Mouse (Mus musculus) midbrain, embryonic 12.5 days (tissue): ENCODE data around the gene Hdac9. TPM values are rescaled to one million over a fixed set of nuclear protein-coding genes. Genes with fewer than 3 reads are reported as not detected.
A peak's percentile ranks its signal among the peaks of the same experiment; 100 is the strongest.

Experiments
- ATAC-seq: fragments of 200-750 bp; cut with Nextera tagmentation; 2 replicates; pipeline ENCODE4 v1.8.0; 2017; ENCODE audit warnings: low read depth, moderate TSS enrichment, moderate library complexity; ENCODE audit not compliant: low FRiP score
- H3K27ac ChIP-seq: fragments of 300-500 bp; sonication (generic); replicated peaks from 2 replicates; pipeline ENCODE4 v1.5.1; 2016; ENCODE audit warnings: mild to moderate bottlenecking
- H3K27me3 ChIP-seq: fragments of 300-500 bp; sonication (generic); 2 replicates; pipeline ENCODE4 v1.6.1; 2016; ENCODE audit warnings: mild to moderate bottlenecking
- H3K36me3 ChIP-seq: fragments of 300-500 bp; sonication (generic); 2 replicates; pipeline ENCODE4 v1.6.1; 2016
- H3K4me1 ChIP-seq: fragments of 300-500 bp; sonication (generic); 2 replicates; pipeline ENCODE4 v1.6.1; 2016
- H3K4me2 ChIP-seq: fragments of 300-500 bp; sonication (generic); replicated peaks from 2 replicates; pipeline ENCODE4 v1.6.1; 2016; ENCODE audit warnings: mild to moderate bottlenecking, moderate library complexity
- H3K4me3 ChIP-seq: fragments of 300-500 bp; sonication (generic); 2 replicates; pipeline ENCODE4 v1.5.1; 2016; ENCODE audit warnings: mild to moderate bottlenecking
- H3K9ac ChIP-seq: fragments of 300-500 bp; sonication (generic); replicated peaks from 2 replicates; pipeline ENCODE4 v1.6.1; 2016; ENCODE audit warnings: mild to moderate bottlenecking, moderate library complexity
- H3K9me3 ChIP-seq: fragments of 300-500 bp; sonication (generic); 2 replicates; pipeline ENCODE4 v1.6.1; 2016; ENCODE audit warnings: mild to moderate bottlenecking
- WGBS: fragments of 180-500 bp; shearing (Covaris S2); methylation state at CpG from one replicate; pipeline ENCODE4 v1.1.7; 2016; 5-methylcytosine and 5-hydroxymethylcytosine counted together
- polyA plus RNA-seq: library from polyadenylated mRNA; unstranded; fragments of >200 nt; fragmentation: Nextera tagmentation; extraction: Ambion mirVana; gene quantifications from 2 replicates; pipeline ENCODE4 v1.2.1, GENCODE M21; 2016

Hdac9 gene
- 13.1 and 14.4 TPM in 2 replicates for polyA plus RNA-seq

GRCm38 (mm10) chr12:34916995-34917394 lies at the start of gene Hdac9:
Gene Hdac9 (minus strand): TSS chr12:34917095.
- Histone ChIP-seq H3K27ac (no peak within 1 kb of the TSS), H3K9me3 (no peaks in the 10 kb centered on the region), H3K4me3 (no peak within 1 kb of the TSS), H3K4me2 (no peak within 1 kb of the TSS), H3K36me3 (no peaks in the 10 kb centered on the region), H3K9ac (no peak within 1 kb of the TSS), H3K4me1 (no peaks in the 10 kb centered on the region), H3K27me3 (no peaks in the 10 kb centered on the region)
- 13% methylated on average over 1 of the region's 1 CpGs for WGBS
- no peak for ATAC-seq

- no peaks in the 10 kb centered on the region for H3K9me3 ChIP-seq
- H3K27ac ChIP-seq: no peak overlapping the region
- H3K4me3 ChIP-seq: no peak overlapping the region
- H3K27me3 ChIP-seq: no peaks in the 10 kb centered on the region
- no peaks in the 10 kb centered on the region for H3K36me3 ChIP-seq
- no peak overlapping the region for H3K4me2 ChIP-seq
- 87% methylated on average over 6 of the region's 6 CpGs for WGBS
- H3K4me1 ChIP-seq: no peaks in the 10 kb centered on the region
- no peak overlapping the region for H3K9ac ChIP-seq
- ATAC-seq: no peak
Measured at GRCm38 (mm10) chr12:34949066-34949706, 32.3 kb upstream of the Hdac9 start.

GRCm38 (mm10) chr12:34937918-34938317 lies 21.0 kb upstream of the Hdac9 start:
- peaks cover 5% of the 10 kb centered on the region; the same call in 1 of the 2 replicates for H3K9me3 ChIP-seq
- no peak overlapping the region for H3K9ac ChIP-seq
- no peak overlapping the region for H3K4me2 ChIP-seq
- no peak overlapping the region for H3K4me3 ChIP-seq
- 100% methylated on average over 1 of the region's 1 CpGs for WGBS
- H3K27ac ChIP-seq: no peak overlapping the region
- H3K4me1 ChIP-seq: no peaks in the 10 kb centered on the region
- ATAC-seq: no peak
- H3K27me3 ChIP-seq: no peaks in the 10 kb centered on the region
- H3K36me3 ChIP-seq: no peaks in the 10 kb centered on the region

GRCm38 (mm10) chr12:34908008-34908407 lies 8.9 kb downstream of the Hdac9 start:
- 79% methylated on average over 2 of the region's 2 CpGs for WGBS
- ATAC-seq: no peak
- Histone ChIP-seq H3K27me3 (peaks cover 21% of the 10 kb centered on the region), H3K36me3 (no peaks in the 10 kb centered on the region), H3K4me1 (peaks cover 5% of the 10 kb centered on the region; the same call in 1 of the 2 replicates), H3K4me3 (no peak overlapping the region), H3K4me2 (no peak overlapping the region), H3K9ac (no peak overlapping the region), H3K9me3 (no peaks in the 10 kb centered on the region), H3K27ac (no peak overlapping the region)

- Histone ChIP-seq H3K27ac (0 out of 2 replicates have a peak overlapping the region, but pooled peaks have one; percentile 6), H3K9me3 (no peaks in the 10 kb centered on the region), H3K36me3 (no peaks in the 10 kb centered on the region), H3K4me3 (peak overlapping the region; percentile 76), H3K4me1 (peaks cover 5% of the 10 kb centered on the region; the same call in 1 of the 2 replicates), H3K27me3 (peaks cover 21% of the 10 kb centered on the region), H3K4me2 (peak overlapping the region; percentile 92), H3K9ac (peak overlapping the region; percentile 64)
- peak; percentile 66 for ATAC-seq
- WGBS: 3% methylated on average over 10 of the region's 10 CpGs
Measured at GRCm38 (mm10) chr12:34907506-34907850, 9.4 kb downstream of the Hdac9 start.

GRCm38 (mm10) chr12:34906704-34907505 lies 10.0 kb downstream of the Hdac9 start:
- peak overlapping the region; percentile 76 for H3K4me3 ChIP-seq
- peaks cover 5% of the 10 kb centered on the region; the same call in 1 of the 2 replicates for H3K4me1 ChIP-seq
- ATAC-seq: peak; percentile 93
- peak overlapping the region; percentile 64 for H3K9ac ChIP-seq
- peaks cover 21% of the 10 kb centered on the region for H3K27me3 ChIP-seq
- 0 out of 2 replicates have a peak overlapping the region, but pooled peaks have one; percentile 6 for H3K27ac ChIP-seq
- H3K9me3 ChIP-seq: no peaks in the 10 kb centered on the region
- H3K36me3 ChIP-seq: no peaks in the 10 kb centered on the region
- peak overlapping the region; percentile 92 for H3K4me2 ChIP-seq
- WGBS: under 1% methylated on average over 69 of the region's 107 CpGs

GRCm38 (mm10) chr12:34906376-34906703 lies 10.6 kb downstream of the Hdac9 start:
- Histone ChIP-seq H3K4me1 (peaks cover 5% of the 10 kb centered on the region; the same call in 1 of the 2 replicates), H3K9ac (peak overlapping the region; percentile 64), H3K9me3 (no peaks in the 10 kb centered on the region), H3K4me2 (peak overlapping the region; percentile 92), H3K36me3 (no peaks in the 10 kb centered on the region), H3K27ac (no peak overlapping the region), H3K27me3 (peaks cover 21% of the 10 kb centered on the region), H3K4me3 (peak overlapping the region; percentile 76)
- 0% methylated on average over 10 of the region's 10 CpGs for WGBS
- ATAC-seq: no peak; the same call in 1 of the 2 replicates

- H3K4me2 ChIP-seq: no peak overlapping the region
- no peak overlapping the region for H3K27ac ChIP-seq
- WGBS: 39% methylated on average over 8 of the region's 8 CpGs
- H3K27me3 ChIP-seq: peaks cover 10% of the 10 kb centered on the region; the same call in 1 of the 2 replicates
- H3K4me3 ChIP-seq: no peak overlapping the region
- no peaks in the 10 kb centered on the region for H3K9me3 ChIP-seq
- peaks cover 6% of the 10 kb centered on the region; the same call in 1 of the 2 replicates for H3K4me1 ChIP-seq
- no peak for ATAC-seq
- H3K9ac ChIP-seq: no peak overlapping the region
- no peaks in the 10 kb centered on the region for H3K36me3 ChIP-seq
Measured at GRCm38 (mm10) chr12:34900241-34900640, 16.7 kb downstream of the Hdac9 start.

GRCm38 (mm10) chr12:34894867-34895266 lies 22.0 kb downstream of the Hdac9 start:
- Histone ChIP-seq H3K27ac (no peak overlapping the region), H3K4me3 (no peak overlapping the region), H3K9me3 (no peaks in the 10 kb centered on the region), H3K4me2 (no peak overlapping the region), H3K36me3 (no peaks in the 10 kb centered on the region), H3K27me3 (0 out of 2 replicates have a peak, but pooled peaks cover 4% of the 10 kb centered on the region), H3K9ac (no peak overlapping the region), H3K4me1 (peaks cover 2% of the 10 kb centered on the region; the same call in 1 of the 2 replicates)
- WGBS: 79% methylated on average over 5 of the region's 5 CpGs
- ATAC-seq: no peak

GRCm38 (mm10) chr12:34888694-34889093 lies 28.2 kb downstream of the Hdac9 start:
- no peak overlapping the region for H3K27ac ChIP-seq
- no peak for ATAC-seq
- WGBS: 95% methylated on average over 4 of the region's 4 CpGs

GRCm38 (mm10) chr12:34874926-34875325 lies 42.0 kb downstream of the Hdac9 start:
- Histone ChIP-seq H3K36me3 (no peaks in the 10 kb centered on the region), H3K4me3 (no peak overlapping the region), H3K4me2 (no peak overlapping the region), H3K27ac (no peak overlapping the region), H3K9me3 (no peaks in the 10 kb centered on the region), H3K27me3 (no peaks in the 10 kb centered on the region), H3K4me1 (no peaks in the 10 kb centered on the region), H3K9ac (no peak overlapping the region)
- 74% methylated on average over 2 of the region's 2 CpGs for WGBS
- no peak for ATAC-seq

More at GRCm38 (mm10) chr12:34888694-34889093, 28.2 kb downstream of the Hdac9 start:
- H3K4me2 ChIP-seq: no peak overlapping the region
- H3K4me3 ChIP-seq: no peak overlapping the region
- no peaks in the 10 kb centered on the region for H3K27me3 ChIP-seq
- H3K36me3 ChIP-seq: no peaks in the 10 kb centered on the region
- H3K9ac ChIP-seq: no peak overlapping the region
- H3K9me3 ChIP-seq: no peaks in the 10 kb centered on the region
- no peaks in the 10 kb centered on the region; the same call in 1 of the 2 replicates for H3K4me1 ChIP-seq

- 69% methylated on average over 7 of the region's 7 CpGs for WGBS
- no peak for ATAC-seq
- no peak overlapping the region for H3K9ac ChIP-seq
- no peaks in the 10 kb centered on the region for H3K4me1 ChIP-seq
- no peaks in the 10 kb centered on the region for H3K36me3 ChIP-seq
- no peak overlapping the region for H3K4me2 ChIP-seq
- H3K27ac ChIP-seq: no peak overlapping the region
- no peak overlapping the region for H3K4me3 ChIP-seq
- H3K27me3 ChIP-seq: no peaks in the 10 kb centered on the region
- H3K9me3 ChIP-seq: no peaks in the 10 kb centered on the region
Measured at GRCm38 (mm10) chr12:34871028-34871427, 45.9 kb downstream of the Hdac9 start.
